Mouse (Mus musculus): Measurements from ENCODE around the gene Myo3b.

Myo3b gene

GRCm38 (mm10) chr2:70127351-70128148, 88.6 kb downstream of the Myo3b start:
- CTCF ChIA-PET, result interaction anchor here (0.6 to 1.2 kb wide), 5 partner anchors 29 to 440 kb away, joined by 3 to 9 read pairs (median 4); no protein-coding TSS in a partner anchor

- CTCF ChIA-PET, result interaction anchor here (0.7 kb wide), 2 partner anchors 37 to 308 kb away, joined by 3 to 4 read pairs; no protein-coding TSS in a partner anchor
Measured at GRCm38 (mm10) chr2:70128590-70128989, 89.7 kb downstream of the Myo3b start.

- CTCF ChIA-PET, result interaction anchor here (0.6 kb wide), 1 partner anchor 14 kb away, joined by 3 read pairs; no protein-coding TSS in a partner anchor
Measured at GRCm38 (mm10) chr2:70129566-70129965, 90.6 kb downstream of the Myo3b start.

DNA sequence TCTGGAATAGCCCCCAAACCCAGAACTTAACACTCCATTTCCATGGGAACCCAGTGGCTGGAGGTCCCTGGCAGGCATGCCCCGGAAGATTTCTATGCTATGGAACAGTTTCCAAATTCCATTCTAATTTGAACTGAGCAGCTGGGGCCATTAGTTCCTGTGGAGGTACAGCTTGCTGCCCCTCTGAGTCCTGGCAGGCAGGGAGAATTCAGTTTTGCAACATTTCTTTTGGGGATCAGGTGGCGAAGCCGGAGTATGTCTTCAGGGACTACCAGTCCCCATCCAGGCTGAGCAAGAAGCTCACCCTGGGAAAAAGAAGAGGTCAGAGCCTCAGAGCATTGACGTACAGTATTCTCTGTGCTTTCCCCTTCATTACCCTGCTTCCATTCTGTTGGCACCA, 94.4 kb downstream of the Myo3b start:
- CTCF ChIA-PET, result no interaction called here

DNA sequence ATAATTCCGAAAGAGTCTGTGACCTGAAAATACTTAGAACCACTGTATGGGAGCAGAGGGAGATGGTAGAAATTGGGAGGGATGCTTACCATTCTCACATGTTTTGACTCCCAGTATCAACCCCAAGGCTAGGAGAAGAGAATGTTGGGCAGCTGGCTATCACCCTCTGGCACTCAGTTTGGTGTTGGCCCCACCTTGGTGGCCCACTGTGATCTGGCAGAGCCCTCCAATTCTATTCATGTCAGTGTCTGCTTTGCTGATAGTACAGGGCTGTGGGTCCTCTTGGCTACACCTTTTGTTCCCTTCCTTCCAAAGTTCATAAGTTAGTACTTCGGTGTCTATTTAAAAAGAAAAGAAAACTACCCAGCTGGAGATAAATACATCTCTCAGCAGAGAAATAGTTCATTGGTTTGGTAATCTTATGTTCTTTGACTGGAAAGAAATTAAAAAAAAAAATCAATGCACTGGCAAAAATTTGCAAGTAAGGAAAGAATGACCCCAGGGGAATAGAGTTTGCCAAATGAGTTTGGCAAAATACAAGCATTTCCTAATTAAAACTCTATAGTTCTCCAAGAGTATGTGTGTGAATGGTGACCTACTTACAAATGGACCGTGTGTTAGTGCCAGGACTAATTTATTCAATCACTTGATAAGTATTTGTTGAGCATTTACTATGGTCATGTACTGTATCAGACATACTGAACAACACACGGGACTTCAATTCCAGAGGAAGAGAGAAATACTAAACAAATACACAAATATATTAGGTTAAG, 98.5 kb downstream of the Myo3b start:
- CTCF ChIA-PET, result no interaction called here

DNA sequence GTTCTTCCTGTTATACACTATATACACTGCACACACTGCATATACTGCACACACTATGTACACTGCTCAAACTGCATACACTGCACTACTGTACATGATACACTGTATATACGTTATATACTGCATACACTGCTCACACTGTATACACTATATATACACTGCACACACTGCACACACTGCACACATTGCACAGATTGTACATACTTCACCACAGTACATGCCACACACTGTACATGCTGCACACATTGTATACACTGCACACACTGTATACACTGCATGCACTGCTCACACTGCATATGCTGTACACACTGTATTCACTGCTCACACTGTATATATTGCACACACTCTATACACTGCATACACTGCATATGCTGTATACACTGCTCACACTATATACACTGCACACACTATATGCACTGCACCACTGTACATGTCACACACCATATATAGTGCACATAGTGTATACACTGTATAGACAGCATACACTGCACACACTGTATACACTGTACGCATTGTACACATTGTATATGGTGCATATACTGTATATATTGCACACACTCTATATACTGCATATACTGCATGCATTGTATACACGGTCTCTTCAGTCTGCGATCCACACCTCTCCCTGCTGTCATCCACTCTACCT, 104.7 kb downstream of the Myo3b start:
- CTCF ChIA-PET, result interaction anchor here (0.6 kb wide), 1 partner anchor 14 kb away, joined by 3 read pairs; no protein-coding TSS in a partner anchor

- CTCF ChIA-PET, result no interaction called here
Measured at GRCm38 (mm10) chr2:70146993-70147581, 108.2 kb downstream of the Myo3b start.

GRCm38 (mm10) chr2:70148821-70149510, 110.0 kb downstream of the Myo3b start:
- CTCF ChIA-PET, result no interaction called here

DNA sequence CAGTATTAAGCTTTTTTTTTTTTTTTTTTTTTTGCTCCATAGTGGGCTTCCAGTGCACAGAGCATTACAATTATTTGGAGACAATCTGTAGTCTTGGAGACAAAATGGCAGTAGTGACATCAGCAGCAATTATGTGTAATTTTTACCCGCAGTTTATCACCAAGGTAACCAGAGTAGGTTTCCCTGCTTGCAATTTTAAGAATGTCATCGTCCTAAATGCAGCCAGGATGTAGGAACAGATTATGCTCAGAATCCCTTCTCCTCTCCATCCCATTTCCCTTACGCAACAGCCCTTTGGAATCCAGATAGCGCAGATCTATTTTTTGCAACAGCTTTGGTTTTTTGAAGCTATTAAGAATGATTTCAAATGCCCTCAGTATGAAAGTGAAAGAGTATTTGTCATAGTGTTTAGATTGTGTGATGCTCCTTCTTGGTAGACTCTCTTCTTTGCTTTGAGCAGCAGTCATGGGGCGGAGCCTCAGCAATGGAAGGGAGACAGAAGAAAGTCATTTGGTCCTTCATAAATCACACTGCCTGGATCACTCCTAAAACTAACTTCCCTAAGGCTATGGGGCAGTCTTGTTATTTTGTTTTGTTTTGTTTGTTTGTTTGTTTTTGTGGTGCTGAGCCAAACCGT, 111.6 kb downstream of the Myo3b start:
- CTCF ChIA-PET, result interaction anchor here (0.5 to 0.6 kb wide), 2 partner anchors 17 to 244 kb away, joined by 3 to 8 read pairs; no protein-coding TSS in a partner anchor

DNA sequence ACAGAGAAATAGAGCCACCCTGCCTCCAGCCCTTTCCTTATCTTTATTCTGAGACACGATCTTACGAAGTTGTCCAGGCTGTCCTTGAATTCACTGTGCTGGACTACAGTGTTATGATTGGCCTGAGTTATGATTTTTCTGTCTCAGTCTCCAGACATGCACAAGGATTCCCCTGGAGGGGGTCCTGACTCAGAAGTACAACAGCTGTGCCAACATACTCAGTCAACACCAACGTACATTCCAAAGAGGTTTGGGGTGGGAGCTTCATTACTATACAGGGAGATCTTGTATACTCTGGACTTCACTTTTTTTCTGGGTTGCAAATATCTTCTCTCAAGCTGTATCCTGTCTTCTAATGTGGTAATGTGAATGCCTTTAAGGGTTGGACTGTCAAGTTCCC, 113.0 kb downstream of the Myo3b start:
- CTCF ChIA-PET, result no interaction called here

DNA sequence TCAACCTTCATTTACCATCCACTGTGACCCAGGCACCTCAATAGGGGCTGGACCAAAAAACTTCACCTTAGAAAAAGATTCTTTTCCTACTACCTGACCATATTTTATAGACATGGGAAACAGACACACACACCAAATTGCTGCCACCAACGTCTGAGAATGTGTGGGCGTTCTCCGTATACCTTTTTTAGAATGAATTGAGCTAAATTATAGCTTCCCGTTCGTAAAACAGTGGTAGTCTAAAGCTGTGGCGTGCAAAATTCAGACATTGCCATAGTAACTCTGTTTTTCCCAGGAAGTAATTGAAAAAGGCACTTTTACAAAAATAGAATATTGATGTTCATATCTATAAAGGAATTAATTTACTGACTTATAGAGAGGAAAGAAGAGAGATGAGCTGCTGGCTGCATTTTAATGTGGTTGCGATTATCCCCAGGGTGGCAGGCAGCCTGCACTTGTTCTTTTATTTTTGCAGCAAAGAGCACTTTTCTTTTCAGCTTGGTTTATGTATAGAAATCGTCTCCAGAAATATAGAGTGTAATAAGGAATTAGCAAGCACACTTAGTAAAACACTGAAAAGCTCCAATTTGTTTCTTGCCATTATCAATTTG, 116.4 kb downstream of the Myo3b start:
- CTCF ChIA-PET, result no interaction called here

GRCm38 (mm10) chr2:70159543-70159942, 120.6 kb downstream of the Myo3b start:
- CTCF ChIA-PET, result no interaction called here

DNA sequence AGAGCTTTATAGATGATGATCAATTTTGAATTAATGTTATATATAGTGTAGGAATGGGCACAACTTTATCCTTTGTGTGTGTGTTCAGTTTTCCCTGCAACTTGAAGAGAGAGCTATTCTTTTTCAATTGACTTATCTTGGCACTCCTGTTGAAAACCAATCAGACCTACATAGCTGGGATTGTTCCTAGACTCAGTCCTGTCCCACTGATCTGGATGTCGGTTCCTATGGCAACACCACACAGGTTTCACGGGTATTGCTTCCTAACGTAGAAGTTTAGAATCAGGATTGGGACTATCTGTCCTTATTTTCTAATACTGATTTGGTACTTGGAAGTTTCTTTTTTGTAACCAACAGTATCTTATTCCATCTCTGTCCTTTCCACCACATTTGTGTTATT, 127.3 kb downstream of the Myo3b start:
- CTCF ChIA-PET, result no interaction called here

DNA sequence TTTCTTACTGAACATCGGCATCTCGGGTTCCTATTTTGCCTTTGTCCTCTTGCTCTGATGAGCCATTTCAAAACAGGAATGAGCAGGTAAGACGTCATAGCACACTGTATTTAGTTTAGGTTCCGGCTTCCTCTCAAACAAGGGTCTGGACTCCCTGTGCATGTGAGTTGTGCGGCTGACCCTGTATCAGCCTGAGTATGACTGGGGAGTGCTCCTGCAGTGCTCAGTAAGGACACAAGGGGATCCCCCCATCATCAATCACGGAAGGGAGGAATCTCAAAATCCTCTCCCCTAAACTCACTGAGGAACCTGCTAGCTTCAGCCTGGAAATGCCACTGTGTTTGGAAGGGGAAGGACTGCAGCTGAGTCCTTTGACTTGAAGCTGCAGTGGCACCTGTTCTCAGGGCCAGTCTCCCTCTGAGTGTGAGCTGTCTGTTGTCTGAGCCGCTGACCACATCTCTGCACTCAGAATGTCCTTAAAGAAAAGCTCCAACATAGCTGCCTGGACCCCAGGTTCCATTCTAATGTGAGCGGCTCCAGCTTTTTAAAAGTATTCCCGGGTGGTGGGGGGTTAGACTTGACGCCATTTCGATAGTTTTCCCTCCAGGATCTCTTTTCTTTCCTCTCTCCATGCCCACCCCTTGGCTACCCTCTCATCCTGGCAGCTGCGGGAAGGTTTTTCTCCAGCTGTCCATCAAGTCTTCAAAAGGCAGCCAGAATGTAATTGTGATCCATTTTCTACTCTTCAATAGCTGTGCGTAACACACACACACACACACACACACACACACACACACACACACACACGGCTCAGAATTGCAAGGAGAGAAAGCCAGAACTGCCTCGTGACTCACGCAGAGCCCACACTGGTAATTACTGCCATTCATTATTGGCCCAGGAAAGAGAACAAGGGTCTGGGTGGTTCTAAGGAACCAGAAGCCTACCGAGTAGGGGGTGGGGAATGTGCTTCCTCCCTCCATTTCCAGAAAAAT, 129.3 kb downstream of the Myo3b start:
- CTCF ChIA-PET, result no interaction called here

- CTCF ChIA-PET, result no interaction called here
Measured at GRCm38 (mm10) chr2:70170469-70170868, 131.5 kb downstream of the Myo3b start.

GRCm38 (mm10) chr2:70176823-70177708, 138.1 kb downstream of the Myo3b start:
- CTCF ChIA-PET, result no interaction called here

DNA sequence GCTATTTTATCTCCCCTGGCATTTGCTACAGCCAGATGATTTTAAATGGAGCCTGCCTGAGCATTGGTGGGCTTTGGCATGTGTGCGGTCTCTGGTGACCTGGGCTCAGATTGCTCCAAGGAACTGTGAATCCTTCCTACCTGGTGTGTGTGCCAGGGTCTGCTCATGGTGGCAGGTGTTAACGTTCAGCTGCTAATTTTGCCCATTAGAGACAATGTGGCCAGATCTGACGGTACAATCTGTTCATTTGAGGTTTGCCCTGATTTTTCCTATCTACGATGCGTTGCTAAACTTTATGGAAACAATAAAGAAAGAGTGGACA, 138.7 kb downstream of the Myo3b start:
- CTCF ChIA-PET, result no interaction called here

DNA sequence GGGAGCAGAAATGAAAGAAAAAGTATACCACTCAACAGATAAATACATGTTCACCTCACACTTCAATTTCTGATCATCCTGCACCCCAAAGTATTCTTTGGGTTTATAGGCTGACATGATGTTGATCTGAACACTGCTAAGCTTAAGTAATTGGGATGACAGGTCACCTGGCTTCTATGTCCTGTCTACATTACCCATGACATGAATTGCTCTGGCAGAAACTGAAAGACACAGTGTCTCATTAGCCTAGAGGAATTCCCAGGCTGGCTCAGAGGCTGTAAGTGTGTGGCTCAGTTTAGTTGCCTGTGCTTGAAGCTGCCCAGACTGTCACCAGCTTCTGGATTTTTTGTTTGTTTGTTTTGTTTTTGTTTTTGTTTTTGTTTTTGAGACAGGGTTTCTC, 139.3 kb downstream of the Myo3b start:
- CTCF ChIA-PET, result no interaction called here
